Mouse (Mus musculus): ENCODE results near the gene Dll3.
"Not testable (repeated sequence)": the region's sequence is repeated elsewhere in the genome, so short reads cannot be mapped to it uniquely, and the experiment has no call there.

DNA sequence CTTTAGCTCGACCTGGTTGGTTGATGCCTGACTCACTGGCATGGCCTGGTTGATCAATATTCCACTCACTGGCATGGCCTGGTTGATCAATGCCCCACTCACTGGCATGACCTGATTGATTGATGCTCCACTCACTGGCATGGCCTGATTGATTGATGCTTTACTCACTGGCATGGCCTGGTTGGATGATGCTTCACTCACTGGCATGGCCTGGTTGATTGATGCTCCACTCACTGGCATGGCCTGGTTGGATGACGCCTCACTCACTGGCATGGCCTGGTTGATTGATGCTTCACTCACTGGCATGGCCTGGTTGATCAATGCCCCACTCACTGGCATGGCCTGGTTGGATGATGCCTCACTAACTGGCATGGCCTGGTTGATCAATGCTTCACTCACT, 58.1 kb downstream of the Dll3 start:
- not testable (repeated sequence) for TF ChIP-seq POLR2A (IDR thresholded peaks at IDR 0.05; ENCODE audit: insufficient read depth, low read depth, low read length); CTCF (IDR thresholded peaks at IDR 0.05)
